Mouse (Mus musculus) liver, embryonic 13.5 days (tissue): Measurements from ENCODE around the gene Acy3. TPM values are rescaled to one million over a fixed set of nuclear protein-coding genes. Genes with fewer than 3 reads are reported as not detected.
A peak's percentile ranks its signal among the peaks of the same experiment; 100 is the strongest.

Experiments
- ATAC-seq: fragments of 200-750 bp; cut with Nextera tagmentation; 2 replicates; pipeline ENCODE4 v1.8.0; 2017; ENCODE audit warnings: low read depth, mild to moderate bottlenecking, moderate number of reproducible peaks, moderate library complexity
- DNase-seq: peaks from one replicate; pipeline ENCODE4 v3.0.0; 2022
- H3K27ac ChIP-seq: fragments of 300-500 bp; sonication (generic); 2 replicates; pipeline ENCODE4 v1.5.1; 2015; ENCODE audit warnings: moderate library complexity, mild to moderate bottlenecking, inconsistent platforms
- H3K27me3 ChIP-seq: fragments of 300-500 bp; sonication (generic); 2 replicates; pipeline ENCODE4 v1.6.1; 2015; ENCODE audit warnings: mild to moderate bottlenecking, inconsistent platforms
- H3K36me3 ChIP-seq: fragments of 300-500 bp; sonication (generic); 2 replicates; pipeline ENCODE4 v1.6.1; 2015; ENCODE audit warnings: mild to moderate bottlenecking, inconsistent platforms
- H3K4me1 ChIP-seq: fragments of 300-500 bp; sonication (generic); replicated peaks from 2 replicates; pipeline ENCODE4 v1.6.1; 2015; ENCODE audit warnings: inconsistent platforms
- H3K4me2 ChIP-seq: fragments of 300-500 bp; sonication (generic); 2 replicates; pipeline ENCODE4 v1.6.1; 2015; ENCODE audit warnings: inconsistent platforms, mild to moderate bottlenecking, moderate library complexity
- H3K4me3 ChIP-seq: fragments of 300-500 bp; sonication (generic); replicated peaks from 2 replicates; pipeline ENCODE4 v1.5.1; 2015; ENCODE audit warnings: mild to moderate bottlenecking, inconsistent platforms
- H3K9ac ChIP-seq: fragments of 300-500 bp; sonication (generic); 2 replicates; pipeline ENCODE4 v1.6.1; 2015; ENCODE audit warnings: mild to moderate bottlenecking, inconsistent platforms
- H3K9me3 ChIP-seq: fragments of 300-500 bp; sonication (generic); replicated peaks from 2 replicates; pipeline ENCODE4 v1.6.1; 2016; ENCODE audit warnings: inconsistent platforms
- WGBS: fragments of 180-500 bp; shearing (Covaris S2); methylation state at CpG from one replicate; pipeline ENCODE4 v1.1.7; 2015; ENCODE audit not compliant: insufficient replicate concordance; 5-methylcytosine and 5-hydroxymethylcytosine counted together
- polyA plus RNA-seq: library from polyadenylated mRNA; unstranded; fragments of >200 nt; fragmentation: Nextera tagmentation; extraction: Ambion mirVana; gene quantifications from 2 replicates; pipeline ENCODE4 v1.2.1, GENCODE M21; 2015

The Acy3 gene
- polyA plus RNA-seq: 9.5 and 10.2 TPM in 2 replicates

DNA sequence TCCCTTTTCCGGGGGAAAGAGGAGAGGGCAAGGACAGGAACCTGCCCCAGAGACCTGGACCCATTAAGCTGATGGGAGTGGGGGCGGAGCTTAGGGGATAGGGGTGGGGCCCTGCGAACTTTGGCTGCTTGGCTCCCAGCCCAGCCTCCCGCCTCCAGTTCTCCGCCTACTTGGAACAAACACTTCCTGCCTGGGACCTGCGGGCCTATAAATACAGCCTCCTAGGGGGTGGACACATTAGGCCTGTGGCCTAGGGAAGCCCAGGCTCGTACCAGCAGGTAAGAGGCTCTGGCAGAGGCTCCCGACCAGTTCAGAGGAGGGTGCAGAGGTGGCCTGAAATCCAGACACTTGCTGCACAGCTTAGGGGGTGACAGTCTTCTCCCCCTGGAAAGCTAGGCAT, at the start of gene Acy3:
TSS of gene Acy3 (plus strand) at position 237 of the 400 bp plus-strand sequence.
- H3K36me3 ChIP-seq: peaks cover 4% of the 10 kb centered on the region; the same call in 1 of the 2 replicates
- peaks cover 28% of the 10 kb centered on the region for H3K4me1 ChIP-seq
- peak within 1 kb of the TSS; percentile 68 for H3K27ac ChIP-seq
- H3K4me2 ChIP-seq: peak within 1 kb of the TSS; percentile 43
- ATAC-seq: peak; percentile 72
- H3K9ac ChIP-seq: peak within 1 kb of the TSS; percentile 39
- DNase-seq: peak; percentile 48
- peak within 1 kb of the TSS; percentile 2; the same call in 1 of the 2 replicates for H3K4me3 ChIP-seq
- H3K27me3 ChIP-seq: no peaks in the 10 kb centered on the region
- 13% methylated on average over 8 of the region's 8 CpGs for WGBS
- no peaks in the 10 kb centered on the region for H3K9me3 ChIP-seq

DNA sequence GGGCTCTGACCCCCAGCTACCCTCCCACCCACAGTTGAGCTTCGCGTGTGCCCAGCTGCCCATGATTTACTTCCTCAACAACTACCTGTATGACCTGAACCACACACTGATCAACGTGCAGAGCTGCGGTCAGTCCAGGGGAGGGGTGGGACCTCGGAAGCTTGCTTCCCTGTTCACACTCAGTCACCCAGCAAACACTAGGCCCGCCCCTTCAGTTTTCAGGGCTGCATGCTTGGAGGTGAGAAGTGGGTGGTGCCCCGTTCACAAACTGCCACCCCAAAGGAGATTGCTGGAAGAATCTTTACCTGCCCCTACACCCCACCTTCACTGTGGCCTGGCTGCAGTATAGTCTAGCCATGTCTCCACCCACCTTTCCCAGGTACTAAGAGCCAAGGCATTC, 44.1 kb upstream of the Acy3 start:
- no peak overlapping the region for H3K9ac ChIP-seq
- H3K4me3 ChIP-seq: no peak overlapping the region
- no peaks in the 10 kb centered on the region for H3K9me3 ChIP-seq
- peaks cover 31% of the 10 kb centered on the region for H3K4me1 ChIP-seq
- no peak for DNase-seq
- H3K27ac ChIP-seq: no peak overlapping the region
- no peaks in the 10 kb centered on the region for H3K27me3 ChIP-seq
- 65% methylated on average over 7 of the region's 7 CpGs for WGBS
- H3K36me3 ChIP-seq: no peaks in the 10 kb centered on the region
- no peak for ATAC-seq
- H3K4me2 ChIP-seq: peak overlapping the region; percentile 67; the same call in 1 of the 2 replicates

DNA sequence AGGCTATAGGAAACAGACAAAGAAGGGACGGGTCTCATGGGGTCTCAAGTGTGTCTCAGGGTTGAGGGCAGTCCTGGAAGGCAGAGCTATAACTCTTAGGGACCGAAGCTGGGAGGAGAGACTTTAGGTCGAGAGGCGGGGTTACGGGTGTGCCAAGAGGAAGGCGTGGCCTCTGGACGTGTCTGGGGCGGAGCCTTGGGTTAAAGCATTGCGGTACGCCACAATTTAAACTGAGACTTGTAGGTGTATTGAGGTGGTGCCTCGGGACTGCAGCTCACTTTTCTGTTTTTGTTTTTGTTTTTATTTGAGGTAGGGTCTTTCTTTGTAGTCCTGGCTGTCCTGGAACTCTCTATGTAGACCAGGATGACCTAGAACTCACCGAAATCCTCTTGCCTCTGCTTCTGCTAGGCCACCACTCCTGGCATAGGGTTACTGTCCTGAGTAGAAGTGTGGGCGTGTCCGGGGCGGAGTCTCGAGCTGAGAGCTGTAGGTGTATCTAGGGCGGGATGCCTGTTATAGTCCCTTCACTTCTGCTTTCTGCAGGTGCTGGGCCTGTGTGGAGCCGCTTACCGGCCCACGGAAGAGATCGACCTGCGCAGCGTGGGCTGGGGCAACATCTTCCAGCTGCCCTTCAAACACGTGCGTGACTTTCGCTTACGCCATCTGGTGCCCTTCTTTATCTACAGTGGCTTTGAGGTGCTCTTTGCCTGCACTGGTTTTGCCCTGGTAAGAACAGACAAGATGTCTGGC, 43.2 kb upstream of the Acy3 start:
- ATAC-seq: peak; percentile 87
- peak; percentile 80 for DNase-seq
- Histone ChIP-seq H3K36me3 (no peaks in the 10 kb centered on the region), H3K4me2 (peak overlapping the region; percentile 67), H3K27me3 (no peaks in the 10 kb centered on the region), H3K4me3 (peak overlapping the region; percentile 40), H3K27ac (no peak overlapping the region), H3K9me3 (no peaks in the 10 kb centered on the region), H3K9ac (peak overlapping the region; percentile 30; the same call in 1 of the 2 replicates), H3K4me1 (peaks cover 31% of the 10 kb centered on the region)
- 13% methylated on average over 27 of the region's 27 CpGs for WGBS

DNA sequence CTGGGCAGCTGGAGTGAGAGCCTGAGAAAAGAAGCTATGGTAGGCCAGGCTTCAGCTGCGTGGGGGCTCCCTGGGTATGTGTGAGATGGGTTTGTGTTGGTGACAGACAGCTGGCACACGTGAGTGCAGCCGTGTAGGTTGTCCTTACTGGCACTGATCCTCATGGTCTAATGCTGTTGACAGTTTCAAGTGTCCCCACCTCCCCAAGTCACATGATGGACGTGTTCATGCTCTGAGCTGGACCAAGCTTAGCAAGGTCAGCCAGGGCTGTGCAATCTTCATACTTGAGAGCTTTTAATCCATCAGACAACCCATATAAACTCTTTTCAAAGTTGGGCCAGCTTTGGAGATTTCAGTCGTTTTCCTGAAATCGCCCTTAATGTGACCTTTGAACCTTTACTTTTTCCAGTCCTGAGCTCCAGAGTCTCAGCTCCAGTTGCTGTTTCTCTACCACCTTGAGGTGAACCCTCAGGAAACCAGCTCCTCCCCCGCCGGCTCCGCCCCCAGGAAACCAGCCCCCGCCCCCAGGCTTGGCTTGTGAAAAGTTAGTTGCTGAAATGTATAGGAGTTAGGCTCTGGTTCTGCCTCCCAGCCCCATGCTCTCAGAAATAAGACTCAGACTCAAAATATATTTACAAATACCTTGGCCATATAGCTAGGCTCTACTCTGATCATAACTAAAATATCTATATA, 40.4 kb upstream of the Acy3 start:
- 24% methylated on average over 10 of the region's 10 CpGs for WGBS

DNA sequence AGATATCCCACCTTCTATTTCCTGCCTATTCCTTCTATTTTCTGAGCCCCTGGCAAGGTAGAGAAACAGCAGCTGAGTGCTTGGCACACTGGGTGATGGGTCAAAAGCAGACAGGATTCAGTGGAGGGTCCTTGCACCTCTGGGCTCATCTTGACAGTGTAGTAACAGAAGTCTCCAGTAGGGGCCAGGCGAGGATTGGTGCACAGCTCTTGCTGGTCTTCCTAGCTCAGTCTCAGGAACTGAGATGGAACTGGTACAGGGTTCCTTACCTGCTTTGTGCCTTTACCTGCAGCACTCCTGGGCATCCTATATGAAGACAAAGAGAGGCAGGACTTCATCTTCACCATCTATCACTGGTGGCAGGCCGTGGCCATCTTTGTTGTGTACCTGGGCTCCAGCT, 39.7 kb upstream of the Acy3 start:
- H3K4me1 ChIP-seq: peaks cover 37% of the 10 kb centered on the region
- ATAC-seq (no peak), DNase-seq (peak; percentile 47)
- no peaks in the 10 kb centered on the region for H3K9me3 ChIP-seq
- no peaks in the 10 kb centered on the region for H3K36me3 ChIP-seq
- H3K27me3 ChIP-seq: no peaks in the 10 kb centered on the region
- H3K4me2 ChIP-seq: no peak overlapping the region
- WGBS: 20% methylated on average over 2 of the region's 2 CpGs
- no peak overlapping the region for H3K9ac ChIP-seq
- H3K4me3 ChIP-seq: no peak overlapping the region
- no peak overlapping the region for H3K27ac ChIP-seq

More for the DNA sequence above, 40.4 kb upstream of the Acy3 start:
- DNase-seq (no peak), ATAC-seq (no peak)
- Histone ChIP-seq H3K27ac (no peak overlapping the region), H3K4me3 (no peak overlapping the region), H3K4me1 (peaks cover 37% of the 10 kb centered on the region), H3K27me3 (no peaks in the 10 kb centered on the region), H3K36me3 (no peaks in the 10 kb centered on the region), H3K9me3 (no peaks in the 10 kb centered on the region), H3K9ac (no peak overlapping the region), H3K4me2 (no peak overlapping the region)

DNA sequence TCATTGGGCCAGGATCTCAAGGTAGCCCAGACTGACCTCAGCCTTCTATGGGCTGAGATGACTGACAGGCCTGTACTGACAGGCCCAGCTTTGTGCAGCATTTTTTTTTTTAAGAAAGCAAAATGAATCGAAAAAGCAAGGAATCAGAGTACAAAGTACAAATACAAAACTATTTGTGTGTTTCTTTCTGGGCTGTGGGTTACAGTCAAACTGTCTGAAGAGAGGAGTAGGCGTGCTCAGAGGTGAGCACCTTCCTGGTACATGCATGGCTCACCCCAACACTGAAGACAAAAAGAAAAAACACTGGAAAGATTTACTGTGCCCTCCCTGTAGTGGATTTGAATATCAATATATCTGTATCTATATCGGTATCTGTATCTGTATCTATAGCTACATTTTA, 38.6 kb upstream of the Acy3 start:
- no peak overlapping the region for H3K4me3 ChIP-seq
- no peak for DNase-seq
- WGBS: 55% methylated on average over 3 of the region's 3 CpGs
- H3K36me3 ChIP-seq: no peaks in the 10 kb centered on the region
- H3K9ac ChIP-seq: no peak overlapping the region
- H3K27me3 ChIP-seq: no peaks in the 10 kb centered on the region
- no peaks in the 10 kb centered on the region for H3K9me3 ChIP-seq
- H3K27ac ChIP-seq: no peak overlapping the region
- peaks cover 32% of the 10 kb centered on the region for H3K4me1 ChIP-seq
- no peak for ATAC-seq
- H3K4me2 ChIP-seq: no peak overlapping the region

DNA sequence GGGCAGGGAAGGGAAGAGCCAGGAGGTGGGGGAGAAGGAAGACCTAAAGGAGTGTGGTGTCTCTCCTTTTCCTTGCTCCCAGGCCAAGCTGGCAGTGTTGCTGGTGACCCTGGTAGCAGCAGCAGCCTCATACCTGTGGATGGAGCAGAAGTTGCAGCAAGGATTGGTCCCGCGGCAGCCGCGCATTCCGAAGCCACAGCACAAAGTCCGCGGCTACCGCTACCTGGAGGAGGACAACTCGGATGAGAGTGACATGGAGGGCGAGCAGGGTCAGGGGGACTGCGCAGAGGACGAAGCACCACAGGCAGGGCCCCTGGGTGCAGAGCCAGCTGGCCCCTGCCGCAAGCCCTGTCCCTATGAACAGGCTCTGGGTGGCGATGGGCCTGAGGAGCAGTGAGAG, 37.8 kb upstream of the Acy3 start:
- Histone ChIP-seq H3K9me3 (no peaks in the 10 kb centered on the region), H3K9ac (no peak overlapping the region), H3K4me3 (no peak overlapping the region), H3K36me3 (no peaks in the 10 kb centered on the region), H3K4me1 (peaks cover 25% of the 10 kb centered on the region), H3K27me3 (no peaks in the 10 kb centered on the region), H3K4me2 (no peak overlapping the region), H3K27ac (no peak overlapping the region)
- ATAC-seq (no peak), DNase-seq (no peak)
- 77% methylated on average over 14 of the region's 14 CpGs for WGBS

DNA sequence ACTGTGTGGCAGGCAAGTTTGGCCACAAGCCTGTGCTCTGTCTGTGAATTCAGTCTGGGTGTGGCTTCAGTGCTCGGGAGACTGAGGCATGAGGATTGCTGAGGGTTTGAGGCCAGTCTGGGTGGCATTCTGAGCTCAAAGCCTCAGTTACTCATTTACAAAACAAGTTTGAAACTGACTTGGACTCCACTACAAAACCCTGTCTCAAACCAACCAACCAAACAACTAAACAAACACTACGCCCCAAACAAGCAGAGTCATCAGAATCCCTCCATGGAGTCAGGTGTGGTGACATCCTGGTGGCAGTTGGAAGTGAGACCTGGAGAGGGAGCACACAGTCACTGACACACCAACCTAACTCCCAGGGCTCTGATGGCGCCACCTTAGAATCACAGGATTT, 36.0 kb upstream of the Acy3 start:
- H3K27me3 ChIP-seq: no peaks in the 10 kb centered on the region
- no peaks in the 10 kb centered on the region for H3K36me3 ChIP-seq
- H3K4me2 ChIP-seq: no peak overlapping the region
- H3K27ac ChIP-seq: no peak overlapping the region
- WGBS: 53% methylated on average over 3 of the region's 3 CpGs
- H3K9ac ChIP-seq: no peak overlapping the region
- H3K4me3 ChIP-seq: no peak overlapping the region
- no peak for DNase-seq
- ATAC-seq: no peak
- peaks cover 18% of the 10 kb centered on the region for H3K4me1 ChIP-seq
- no peaks in the 10 kb centered on the region for H3K9me3 ChIP-seq

DNA sequence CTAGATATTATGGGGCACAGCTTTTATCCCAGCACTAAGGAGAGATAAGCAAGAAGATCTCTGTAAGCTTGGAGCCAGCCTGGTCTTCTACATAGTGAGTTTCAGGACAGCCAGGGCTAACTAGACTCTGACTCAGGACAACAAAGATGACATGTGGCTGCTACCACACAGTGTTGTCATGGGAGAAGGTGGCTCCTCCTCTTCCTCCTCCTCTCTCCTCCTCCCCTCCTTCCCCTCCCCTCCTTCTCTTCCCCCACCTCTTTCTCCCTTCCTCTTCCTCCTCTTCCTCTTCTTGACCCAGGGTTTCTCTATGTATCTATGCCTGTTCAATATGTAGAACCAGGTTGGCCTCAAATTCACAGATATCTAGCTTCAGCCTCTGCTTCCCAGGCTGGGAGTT, 34.9 kb upstream of the Acy3 start:
- no peak for DNase-seq
- H3K4me2 ChIP-seq: no peak overlapping the region
- H3K9ac ChIP-seq: no peak overlapping the region
- H3K4me3 ChIP-seq: no peak overlapping the region
- no peak for ATAC-seq
- H3K27me3 ChIP-seq: 0 out of 2 replicates have a peak, but pooled peaks cover 5% of the 10 kb centered on the region
- no peaks in the 10 kb centered on the region for H3K36me3 ChIP-seq
- H3K27ac ChIP-seq: no peak overlapping the region
- H3K9me3 ChIP-seq: no peaks in the 10 kb centered on the region
- peaks cover 8% of the 10 kb centered on the region; the same call in 1 of the 2 replicates for H3K4me1 ChIP-seq

DNA sequence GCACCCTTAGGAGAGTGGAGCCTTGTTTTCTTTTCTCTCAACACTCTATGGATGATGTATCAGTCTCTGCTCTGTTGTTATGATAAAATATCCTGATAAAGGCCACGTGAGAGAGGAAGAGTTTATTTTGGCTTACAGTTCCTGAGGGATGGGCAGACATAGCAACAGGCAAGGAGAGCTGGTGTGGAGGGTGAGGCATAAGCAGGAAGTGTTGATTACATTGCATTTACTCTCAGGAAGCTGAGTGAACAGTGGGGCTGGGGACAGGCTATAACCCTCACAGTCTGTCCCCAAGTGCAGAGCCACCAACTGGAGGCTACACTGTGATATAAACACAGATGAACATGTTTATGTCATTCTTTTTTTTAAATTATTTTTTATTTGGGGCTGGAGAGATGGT, 34.3 kb upstream of the Acy3 start:
- ATAC-seq (no peak), DNase-seq (no peak)
- Histone ChIP-seq H3K9ac (no peak overlapping the region), H3K4me3 (no peak overlapping the region), H3K9me3 (no peaks in the 10 kb centered on the region), H3K27me3 (0 out of 2 replicates have a peak, but pooled peaks cover 8% of the 10 kb centered on the region), H3K4me2 (no peak overlapping the region), H3K4me1 (peaks cover 7% of the 10 kb centered on the region; the same call in 1 of the 2 replicates), H3K27ac (no peak overlapping the region), H3K36me3 (no peaks in the 10 kb centered on the region)
- WGBS: 50% methylated on average over 1 of the region's 1 CpGs

DNA sequence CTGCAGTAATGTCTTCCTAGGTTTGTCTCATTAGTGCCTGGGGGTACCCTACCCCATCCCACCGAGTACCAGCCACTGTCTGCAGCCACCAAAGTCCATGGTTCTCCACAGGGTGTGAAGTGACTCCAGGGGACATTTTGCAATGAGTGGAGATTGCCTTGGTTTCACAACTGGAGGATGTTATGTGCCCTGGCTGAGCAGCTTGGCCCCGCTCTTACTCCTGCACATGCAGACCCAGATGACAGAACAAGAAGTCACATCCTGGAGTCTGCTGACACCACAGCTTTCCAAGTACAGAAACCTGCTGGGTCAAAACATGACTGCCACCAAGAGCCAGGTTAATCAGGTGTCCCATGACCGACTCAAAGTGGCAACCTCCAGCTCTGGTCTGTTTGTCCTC, 31.3 kb upstream of the Acy3 start:
- 62% methylated on average over 3 of the region's 3 CpGs for WGBS
- no peak overlapping the region for H3K27ac ChIP-seq
- DNase-seq: no peak

More for the DNA sequence above, 31.3 kb upstream of the Acy3 start:
- Histone ChIP-seq H3K4me3 (no peak overlapping the region), H3K9me3 (no peaks in the 10 kb centered on the region), H3K27me3 (0 out of 2 replicates have a peak, but pooled peaks cover 8% of the 10 kb centered on the region), H3K4me1 (peaks cover 1% of the 10 kb centered on the region; the same call in 1 of the 2 replicates), H3K4me2 (no peak overlapping the region), H3K9ac (no peak overlapping the region), H3K36me3 (no peaks in the 10 kb centered on the region)
- no peak for ATAC-seq
